Mouse (Mus musculus) adrenal gland, postnatal 0 days (tissue): Measurements from ENCODE around the gene Dnajc2. TPM values are rescaled to one million over a fixed set of nuclear protein-coding genes. Genes with fewer than 3 reads are reported as not detected.

Experiments
- polyA plus RNA-seq: library from polyadenylated mRNA; unstranded; fragments of >200 nt; fragmentation: Nextera tagmentation; extraction: Ambion mirVana; gene quantifications from 2 replicates; pipeline ENCODE4 v1.2.1, GENCODE M21; 2015

Gene Dnajc2
- 37.2 and 50.4 TPM in 2 replicates for polyA plus RNA-seq

GRCm38 (mm10) chr5:21785053-21785452 lies at the start of gene Dnajc2, which contains the start of gene Psmc2:
Dnajc2 (minus strand) TSS chr5:21785251.
Psmc2 (plus strand) TSS chr5:21785283.

GRCm38 (mm10) chr5:21736956-21737585 lies 48.0 kb downstream of the Dnajc2 start, which contains the start of gene Pmpcb:
Pmpcb (plus strand) TSS chr5:21737141.

Other genes with a start within 250 kb of the Dnajc2 start
- 26.3 and 44.2 TPM in 2 replicates for gene Lrrc17, start 241.7 kb downstream of the Dnajc2 start, polyA plus RNA-seq
- 0.30 and 0.76 TPM in 2 replicates for gene Fbxl13, start 139.6 kb downstream of the Dnajc2 start, polyA plus RNA-seq
- gene Armc10, start 139.4 kb downstream of the Dnajc2 start, polyA plus RNA-seq = 15.6 and 22.4 TPM in 2 replicates
- gene Napepld, start 83.9 kb downstream of the Dnajc2 start, polyA plus RNA-seq = 7.9 and 14.2 TPM in 2 replicates
- 99.4 and 155 TPM in 2 replicates for gene Pmpcb, start 48.1 kb downstream of the Dnajc2 start, polyA plus RNA-seq
- 121 and 159 TPM in 2 replicates for gene Psmc2, start within 50 bp of the Dnajc2 start, polyA plus RNA-seq
- 0.06 and 0.11 TPM in 2 replicates for gene Slc26a5, start 80.4 kb upstream of the Dnajc2 start, polyA plus RNA-seq